Mouse (Mus musculus): ENCODE results near the gene Ugt1a5.
"Not testable (repeated sequence)": the region's sequence is repeated elsewhere in the genome, so short reads cannot be mapped to it uniquely, and the experiment has no call there.

The Ugt1a5 gene

GRCm38 (mm10) chr1:88165711-88166110 lies at the start of gene Ugt1a5:
Gene Ugt1a5, plus strand, starts transcription at chr1:88166012.
- no peak for DNase-seq (ENCODE audit: extremely low read depth, insufficient read length, low spot score)

GRCm38 (mm10) chr1:88120550-88120949 lies 45.3 kb upstream of the Ugt1a5 start:
- DNase-seq (ENCODE audit: extremely low read depth, insufficient read length, low spot score) = not testable (repeated sequence)

- DNase-seq (ENCODE audit: extremely low read depth, insufficient read length, low spot score) = not testable (repeated sequence)
Observed at GRCm38 (mm10) chr1:88121521-88121920, 44.3 kb upstream of the Ugt1a5 start.

GRCm38 (mm10) chr1:88125827-88126360 lies 39.9 kb upstream of the Ugt1a5 start:
- not testable (repeated sequence) for DNase-seq (ENCODE audit: extremely low read depth, insufficient read length, low spot score)

- DNase-seq (ENCODE audit: extremely low read depth, insufficient read length, low spot score) = not testable (repeated sequence)
Observed at GRCm38 (mm10) chr1:88129091-88129490, 36.7 kb upstream of the Ugt1a5 start.

GRCm38 (mm10) chr1:88130223-88130622 lies 35.6 kb upstream of the Ugt1a5 start:
- DNase-seq (ENCODE audit: extremely low read depth, insufficient read length, low spot score) = not testable (repeated sequence)

- DNase-seq (ENCODE audit: extremely low read depth, insufficient read length, low spot score) = peak; percentile 15
Observed at GRCm38 (mm10) chr1:88133908-88134456, 31.8 kb upstream of the Ugt1a5 start.

- peak; percentile 44 for DNase-seq (ENCODE audit: extremely low read depth, insufficient read length, low spot score)
Observed at GRCm38 (mm10) chr1:88134457-88135011, 31.3 kb upstream of the Ugt1a5 start, which contains the start of gene Ugt1a6a. Gene Ugt1a6a, plus strand, starts transcription at chr1:88134809.

- DNase-seq (ENCODE audit: extremely low read depth, insufficient read length, low spot score) = peak; percentile 52
Observed at GRCm38 (mm10) chr1:88135229-88135904, 30.4 kb upstream of the Ugt1a5 start.

GRCm38 (mm10) chr1:88136646-88137045 lies 29.2 kb upstream of the Ugt1a5 start:
- no peak for DNase-seq (ENCODE audit: extremely low read depth, insufficient read length, low spot score)

- no peak for DNase-seq (ENCODE audit: extremely low read depth, insufficient read length, low spot score)
Observed at GRCm38 (mm10) chr1:88137264-88137663, 28.5 kb upstream of the Ugt1a5 start.

- no peak for DNase-seq (ENCODE audit: extremely low read depth, insufficient read length, low spot score)
Observed at GRCm38 (mm10) chr1:88138145-88138544, 27.7 kb upstream of the Ugt1a5 start.

- not testable (repeated sequence) for DNase-seq (ENCODE audit: extremely low read depth, insufficient read length, low spot score)
Observed at GRCm38 (mm10) chr1:88140492-88140891, 25.3 kb upstream of the Ugt1a5 start.

- peak; percentile 19 for DNase-seq (ENCODE audit: extremely low read depth, insufficient read length, low spot score)
Observed at GRCm38 (mm10) chr1:88143966-88144675, 21.7 kb upstream of the Ugt1a5 start.

GRCm38 (mm10) chr1:88145278-88145677 lies 20.5 kb upstream of the Ugt1a5 start:
- not testable (repeated sequence) for DNase-seq (ENCODE audit: extremely low read depth, insufficient read length, low spot score)

- not testable (repeated sequence) for DNase-seq (ENCODE audit: extremely low read depth, insufficient read length, low spot score)
Observed at GRCm38 (mm10) chr1:88150133-88150532, 15.7 kb upstream of the Ugt1a5 start.

- DNase-seq (ENCODE audit: extremely low read depth, insufficient read length, low spot score) = no peak
Observed at GRCm38 (mm10) chr1:88158430-88158829, 7.4 kb upstream of the Ugt1a5 start.

GRCm38 (mm10) chr1:88172190-88172589 lies 6.4 kb downstream of the Ugt1a5 start:
- DNase-seq (ENCODE audit: extremely low read depth, insufficient read length, low spot score) = not testable (repeated sequence)

GRCm38 (mm10) chr1:88179657-88180056 lies 13.8 kb downstream of the Ugt1a5 start:
- no peak for DNase-seq (ENCODE audit: extremely low read depth, insufficient read length, low spot score)

GRCm38 (mm10) chr1:88186325-88186935 lies 20.6 kb downstream of the Ugt1a5 start:
- no peak for DNase-seq (ENCODE audit: extremely low read depth, insufficient read length, low spot score)

GRCm38 (mm10) chr1:88192136-88192535 lies 26.3 kb downstream of the Ugt1a5 start:
- DNase-seq (ENCODE audit: extremely low read depth, insufficient read length, low spot score) = no peak
